Mouse (Mus musculus) CD4-positive, CD25-positive, alpha-beta regulatory T cell, adult 2 months (primary cell): ENCODE data around the gene C1s2.
"Not testable (repeated sequence)": the region's sequence is repeated elsewhere in the genome, so short reads cannot be mapped to it uniquely, and the experiment has no call there.

Source experiments
- DNase-seq: peaks from one replicate; pipeline ENCODE4 v3.0.0-alpha.2; 2012; ENCODE audit warnings: low read depth, low spot score

C1s2 gene

GRCm38 (mm10) chr6:124640041-124640440, 4.2 kb upstream of the C1s2 start:
- DNase-seq: no peak

GRCm38 (mm10) chr6:124636858-124637460, 1.1 kb upstream of the C1s2 start:
- not testable (repeated sequence) for DNase-seq

GRCm38 (mm10) chr6:124630763-124631162, 5.1 kb downstream of the C1s2 start:
- no peak for DNase-seq

GRCm38 (mm10) chr6:124626184-124626583, 9.7 kb downstream of the C1s2 start:
- DNase-seq: not testable (repeated sequence)

GRCm38 (mm10) chr6:124625612-124626011, 10.3 kb downstream of the C1s2 start:
- DNase-seq: no peak

- DNase-seq: no peak
Measured at GRCm38 (mm10) chr6:124602031-124602430, 33.9 kb downstream of the C1s2 start.

- DNase-seq: no peak
Measured at GRCm38 (mm10) chr6:124593121-124593520, 42.8 kb downstream of the C1s2 start.

GRCm38 (mm10) chr6:124592186-124592700, 43.6 kb downstream of the C1s2 start:
- no peak for DNase-seq

- DNase-seq: no peak
Measured at GRCm38 (mm10) chr6:124588771-124589170, 47.1 kb downstream of the C1s2 start.

GRCm38 (mm10) chr6:124586266-124586665, 49.6 kb downstream of the C1s2 start:
- no peak for DNase-seq

- no peak for DNase-seq
Measured at GRCm38 (mm10) chr6:124585761-124586160, 50.1 kb downstream of the C1s2 start.

GRCm38 (mm10) chr6:124584935-124585334, 51.0 kb downstream of the C1s2 start:
- DNase-seq: no peak

- no peak for DNase-seq
Measured at GRCm38 (mm10) chr6:124582231-124582630, 53.7 kb downstream of the C1s2 start.

GRCm38 (mm10) chr6:124580155-124580554, 55.7 kb downstream of the C1s2 start:
- DNase-seq: not testable (repeated sequence)

- DNase-seq: not testable (repeated sequence)
Measured at GRCm38 (mm10) chr6:124575155-124575678, 60.7 kb downstream of the C1s2 start.
